Mouse (Mus musculus) CH12.LX (cell line): ENCODE measurements around the gene Jarid2. TPM values are rescaled to one million over a fixed set of nuclear protein-coding genes. Genes with fewer than 3 reads are reported as not detected.
A peak's percentile ranks its signal among the peaks of the same experiment; 100 is the strongest.

Experiments used
- DNase-seq: peaks from one replicate; pipeline ENCODE4 v3.0.0-alpha.2; 2013; ENCODE audit errors: extremely low read depth
- H3K27ac ChIP-seq: 2 replicates; pipeline ENCODE4 v1.5.1; 2012; ENCODE audit warnings: low read depth, mild to moderate bottlenecking, control low read depth, moderate library complexity; ENCODE audit not compliant: insufficient read depth
- H3K27me3 ChIP-seq: replicated peaks from 2 replicates; pipeline ENCODE3; 2012; ENCODE audit warnings: inconsistent platforms
- H3K36me3 ChIP-seq, 2 experiments: replicated peaks in 1 of 2; 2 replicates each; pipeline versions ENCODE3 to v1.6.1; 2012; ENCODE audit warnings: inconsistent platforms in 1 of 2, low read length in 1 of 2, mild to moderate bottlenecking in 1 of 2, mixed read lengths in 1 of 2, moderate library complexity in 1 of 2; ENCODE audit not compliant: control insufficient read depth in 1 of 2, insufficient read depth in 1 of 2
- H3K4me1 ChIP-seq, 2 experiments: 2 replicates each; pipeline ENCODE4 v1.6.1; 2012; ENCODE audit warnings: inconsistent platforms in 1 of 2, moderate library complexity in 1 of 2; ENCODE audit not compliant: insufficient read depth in 2 of 2, control insufficient read depth in 1 of 2
- H3K4me2 ChIP-seq: 2 replicates; pipeline ENCODE4 v1.6.1; 2012; ENCODE audit warnings: low read depth, mild to moderate bottlenecking, control low read depth; ENCODE audit not compliant: poor library complexity, insufficient read depth, severe bottlenecking
- H3K4me3 ChIP-seq, 3 experiments: fragments of 150-350 bp in 1 of 3; sonication (generic) in 1 of 3; replicated peaks in 1 of 3; 2 replicates each; pipeline versions ENCODE3 to v1.5.1; 2011 to 2012; ENCODE audit warnings: low read depth in 2 of 3, low read length in 2 of 3, mild to moderate bottlenecking in 2 of 3, moderate library complexity in 2 of 3, control low read depth in 1 of 3, improper control_type of control experiment in 1 of 3, inconsistent platforms in 1 of 3, mixed read lengths in 1 of 3; ENCODE audit not compliant: poor library complexity in 1 of 3
- H3K79me2 ChIP-seq: replicated peaks from 2 replicates; pipeline ENCODE4 v1.6.1; 2012; ENCODE audit warnings: mild to moderate bottlenecking, moderate library complexity; ENCODE audit not compliant: control insufficient read depth, poor library complexity, insufficient read depth, severe bottlenecking; ENCODE audit errors: extremely low read depth
- H3K9ac ChIP-seq: 2 replicates; pipeline ENCODE4 v1.6.1; 2012; ENCODE audit warnings: low read depth, mild to moderate bottlenecking, control low read depth, moderate library complexity; ENCODE audit not compliant: insufficient read depth
- H3K9me3 ChIP-seq: replicated peaks from 2 replicates; pipeline ENCODE3; 2012; ENCODE audit warnings: low read length, inconsistent platforms, mixed read lengths
- BHLHE40 ChIP-seq: IDR thresholded peaks from 2 replicates; pipeline ENCODE4 v1.6.1; 2011; ENCODE audit warnings: mild to moderate bottlenecking, low read depth, low read length, improper control_type of control experiment
- CHD1 ChIP-seq: IDR thresholded peaks from 2 replicates; pipeline ENCODE4 v1.6.1; 2012; ENCODE audit warnings: low read depth, low read length, improper control_type of control experiment, inconsistent platforms
- CTCF ChIP-seq, 2 experiments: IDR thresholded peaks in 1 of 2; conservative IDR thresholded peaks in 1 of 2; 2 replicates each; pipeline ENCODE4 v1.5.1; 2011 to 2012; ENCODE audit warnings: low read depth in 2 of 2, low read length in 2 of 2, improper control_type of control experiment in 1 of 2, inconsistent platforms in 1 of 2, mild to moderate bottlenecking in 1 of 2, moderate library complexity in 1 of 2
- E2F4 ChIP-seq: IDR thresholded peaks from 2 replicates; pipeline ENCODE4 v1.6.1; 2011; ENCODE audit warnings: low read depth, low read length, improper control_type of control experiment; ENCODE audit not compliant: insufficient replicate concordance
- ELF1 ChIP-seq: IDR thresholded peaks from 2 replicates; pipeline ENCODE4 v1.6.1; 2014; ENCODE audit warnings: low read depth, mild to moderate bottlenecking, inconsistent platforms, low read length, improper control_type of control experiment
- EP300 ChIP-seq: IDR thresholded peaks from 2 replicates; pipeline ENCODE4 v1.6.1; 2011; ENCODE audit warnings: low read length, improper control_type of control experiment
- ETS1 ChIP-seq: conservative IDR thresholded peaks from 2 replicates; pipeline ENCODE4 v1.6.1; 2012; ENCODE audit warnings: low read depth, mild to moderate bottlenecking, inconsistent platforms, low read length, improper control_type of control experiment, moderate library complexity
- GABPA ChIP-seq: IDR thresholded peaks from 2 replicates; pipeline ENCODE4 v1.6.1; 2012; ENCODE audit warnings: low read depth, low read length, improper control_type of control experiment, inconsistent platforms; ENCODE audit not compliant: insufficient replicate concordance
- HCFC1 ChIP-seq: IDR thresholded peaks from 2 replicates; pipeline ENCODE4 v1.6.1; 2012; ENCODE audit warnings: low read depth, mild to moderate bottlenecking, inconsistent platforms, low read length, improper control_type of control experiment
- JUN ChIP-seq: IDR thresholded peaks from 2 replicates; pipeline ENCODE4 v1.6.1; 2011; ENCODE audit warnings: low read depth, mild to moderate bottlenecking, low read length, improper control_type of control experiment, moderate library complexity; ENCODE audit not compliant: insufficient read depth
- JUND ChIP-seq: conservative IDR thresholded peaks from 2 replicates; pipeline ENCODE4 v1.6.1; 2011; ENCODE audit warnings: low read depth, low read length, improper control_type of control experiment
- KAT2A ChIP-seq: IDR thresholded peaks from 2 replicates; pipeline ENCODE4 v1.6.1; 2012; ENCODE audit warnings: low read length, improper control_type of control experiment, inconsistent platforms; ENCODE audit not compliant: insufficient replicate concordance
- MAFK ChIP-seq: IDR thresholded peaks from 2 replicates; pipeline ENCODE4 v1.6.1; 2011; ENCODE audit warnings: low read length, improper control_type of control experiment; ENCODE audit not compliant: insufficient replicate concordance
- MAX ChIP-seq: IDR thresholded peaks from 2 replicates; pipeline ENCODE4 v1.6.1; 2011; ENCODE audit warnings: low read length, improper control_type of control experiment
- MAZ ChIP-seq: IDR thresholded peaks from 2 replicates; pipeline ENCODE4 v1.6.1; 2012; ENCODE audit warnings: low read depth, mild to moderate bottlenecking, inconsistent platforms, low read length, improper control_type of control experiment, moderate library complexity
- MEF2A ChIP-seq: IDR thresholded peaks from 2 replicates; pipeline ENCODE4 v1.6.1; 2014; ENCODE audit warnings: low read depth, mild to moderate bottlenecking, inconsistent platforms, low read length, improper control_type of control experiment, borderline replicate concordance
- MYC ChIP-seq: IDR thresholded peaks from 2 replicates; pipeline ENCODE4 v1.6.1; 2011; ENCODE audit warnings: low read depth, mild to moderate bottlenecking, improper control_type of control experiment, low read length
- NELFE ChIP-seq: IDR thresholded peaks from 2 replicates; pipeline ENCODE4 v1.6.1; 2011; ENCODE audit warnings: low read depth, low read length, improper control_type of control experiment
- POLR2A ChIP-seq: IDR thresholded peaks from 2 replicates; pipeline ENCODE4 v1.6.1; 2011; ENCODE audit warnings: low read depth, mild to moderate bottlenecking, improper control_type of control experiment, low read length
- POLR2AphosphoS2 ChIP-seq: IDR thresholded peaks from 2 replicates; pipeline ENCODE4 v1.6.1; 2011; ENCODE audit warnings: low read depth, low read length, improper control_type of control experiment
- RAD21 ChIP-seq: IDR thresholded peaks from 2 replicates; pipeline ENCODE4 v1.6.1; 2011; ENCODE audit warnings: low read depth, mild to moderate bottlenecking, low read length, improper control_type of control experiment, moderate library complexity
- RCOR1 ChIP-seq: conservative IDR thresholded peaks from 2 replicates; pipeline ENCODE4 v1.6.1; 2012; ENCODE audit warnings: low read depth, mild to moderate bottlenecking, inconsistent platforms, low read length, improper control_type of control experiment
- TCF12 ChIP-seq: IDR thresholded peaks from 2 replicates; pipeline ENCODE4 v1.6.1; 2014; ENCODE audit warnings: low read depth, mild to moderate bottlenecking, inconsistent platforms, low read length, improper control_type of control experiment
- USF2 ChIP-seq: conservative IDR thresholded peaks from 2 replicates; pipeline ENCODE4 v1.6.1; 2011; ENCODE audit warnings: low read depth, low read length, improper control_type of control experiment
- ZMIZ1 ChIP-seq: IDR thresholded peaks from 2 replicates; pipeline ENCODE4 v1.6.1; 2012; ENCODE audit warnings: low read depth, mild to moderate bottlenecking, inconsistent platforms, low read length, improper control_type of control experiment
- ZNF384 ChIP-seq: IDR thresholded peaks from 2 replicates; pipeline ENCODE4 v1.6.1; 2012; ENCODE audit warnings: low read depth, low read length, improper control_type of control experiment, inconsistent platforms
- dilution Hi-C: fragments of 300-500 bp; cut with MboI; formaldehyde crosslinking; loops from 2 replicates; pipeline ENCODE4 v1.14.3; 2020; ENCODE audit warnings: low sequenced_read_pairs; ENCODE audit not compliant: extremely low pct_unique_long_range_greater_than_20kb, extremely low pct_ligation_motif_present
- in situ Hi-C: fragments of 300-500 bp; cut with MboI; formaldehyde crosslinking; loops from 3 replicates; pipeline ENCODE4 v1.14.3; 2019; ENCODE audit warnings: low sequenced_read_pairs, low pct_ligation_motif_present, low pct_unique_long_range_greater_than_20kb, mixed read lengths
- polyA plus RNA-seq: library from polyadenylated mRNA; unstranded; fragments of >175 nt; gene quantifications from 2 replicates; pipeline ENCODE4 v1.2.1, GENCODE M21; 2012; ENCODE audit warnings: low read depth; ENCODE audit not compliant: insufficient read length
- total RNA-seq, 2 experiments: library from RNA; depleted of rRNA; stranded (reverse); fragments of 300-350 nt in 1 of 2; fragments of >200 nt in 1 of 2; gene quantifications; 2 replicates each; pipeline ENCODE4 v1.2.3; 2012 to 2014

The Jarid2 gene
- total and polyA plus RNA-seq, 3 experiments, result 4.5 to 10.9 (median 7.8) TPM

DNA sequence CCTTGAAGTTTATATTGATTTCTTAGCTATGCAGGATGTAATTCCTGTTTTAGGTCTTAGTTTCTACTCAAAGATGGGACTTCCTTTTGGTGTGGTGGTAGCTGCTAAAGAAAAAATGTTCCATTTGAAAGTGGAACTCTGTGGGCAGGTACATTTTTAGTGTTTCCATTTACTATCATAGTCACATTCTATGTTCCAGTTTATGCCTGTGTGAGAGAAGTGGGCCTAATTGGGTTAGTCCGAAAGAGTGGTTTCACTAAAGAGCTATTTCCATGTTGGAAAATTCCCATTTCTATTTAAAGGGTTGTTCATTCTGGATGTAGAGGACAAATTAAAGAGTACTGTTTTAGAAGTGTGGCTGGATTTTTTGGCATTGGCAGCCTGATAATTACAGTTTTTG is 79.0 kb downstream of the Jarid2 start (continued):
- no peak for TF ChIP-seq MAZ
- TF ChIP-seq MAFK, result 0 out of 2 replicates have a peak, but pooled peaks have one; percentile 8
- no peak for TF ChIP-seq E2F4

DNA sequence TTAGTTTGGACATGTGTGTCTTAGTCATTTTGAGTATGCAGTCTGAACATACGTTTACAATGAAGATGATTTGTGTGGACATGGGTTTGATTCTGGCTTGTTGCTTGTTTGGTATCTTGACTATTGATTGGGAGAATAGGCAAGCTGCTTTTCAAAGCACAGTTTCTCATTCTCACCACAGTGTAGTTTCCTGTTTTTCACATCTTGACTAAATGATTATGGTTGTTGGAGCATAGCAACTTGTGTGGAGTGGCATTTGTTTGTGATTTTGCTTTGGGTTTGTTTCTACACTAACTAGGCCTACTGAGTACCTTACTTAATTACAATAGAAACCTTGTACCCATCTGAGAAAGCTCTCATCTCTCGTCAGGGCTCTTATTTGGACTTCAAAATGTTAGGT is 81.7 kb downstream of the Jarid2 start:
- in situ Hi-C loops (no loop called here), dilution Hi-C loops (no loop called here)
- H3K4me2 ChIP-seq, result no peak overlapping the region
- H3K36me3 ChIP-seq, result no peaks in the 10 kb centered on the region
- H3K4me1 ChIP-seq, result peaks cover 7 to 70% of the 10 kb centered on the region in 2 experiments
- H3K9ac ChIP-seq, result no peak overlapping the region
- H3K27ac ChIP-seq, result no peak overlapping the region
- no peak for DNase-seq
- H3K4me3 ChIP-seq, result no peak overlapping the region
- H3K9me3 ChIP-seq, result no peaks in the 10 kb centered on the region
- peaks cover 10% of the 10 kb centered on the region; the same call in 1 of the 2 replicates for H3K79me2 ChIP-seq
- H3K27me3 ChIP-seq, result no peaks in the 10 kb centered on the region
- no peak for TF ChIP-seq USF2
- TF ChIP-seq JUND, result no peak
- TF ChIP-seq NELFE, result no peak
- no peak for TF ChIP-seq CTCF (conservative IDR thresholded peaks at IDR 0.05 in 1 of 2, IDR thresholded peaks at IDR 0.05 in 1 of 2; ENCODE audit: low read depth in 2 of 2, low read length in 2 of 2)
- no peak for TF ChIP-seq RAD21
- no peak for TF ChIP-seq RCOR1
- no peak for TF ChIP-seq ZNF384
- no peak for TF ChIP-seq GABPA
- no peak for TF ChIP-seq MAZ
- TF ChIP-seq MAFK, result no peak
- TF ChIP-seq ETS1, result no peak
- no peak for TF ChIP-seq EP300
- TF ChIP-seq ZMIZ1, result no peak
- no peak for TF ChIP-seq MEF2A
- TF ChIP-seq, all 38 proteins: peak for 0

DNA sequence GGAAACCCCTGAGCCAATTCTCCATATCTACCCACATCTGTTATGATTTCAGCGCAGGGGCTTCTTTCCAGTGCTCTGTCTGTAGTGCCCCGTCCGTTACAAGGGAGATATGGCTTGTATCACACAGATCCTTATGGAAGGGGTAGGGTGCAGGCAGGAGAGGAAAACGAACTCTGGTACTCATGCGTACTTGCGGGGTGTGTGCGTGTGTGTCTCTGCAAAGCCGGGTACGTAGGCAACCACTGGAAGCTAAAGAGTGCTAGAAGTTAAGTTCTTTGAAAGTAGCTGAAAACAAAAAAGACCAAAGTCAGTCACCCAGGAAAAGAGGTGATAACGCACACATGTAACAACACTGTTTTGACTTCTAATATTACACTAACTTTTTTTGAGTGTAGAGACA is 82.3 kb downstream of the Jarid2 start:
- Histone ChIP-seq H3K9ac (no peak overlapping the region), H3K4me3 (no peak overlapping the region), H3K9me3 (no peaks in the 10 kb centered on the region), H3K4me1 (peaks cover 7 to 70% of the 10 kb centered on the region in 2 experiments), H3K79me2 (peaks cover 10% of the 10 kb centered on the region; the same call in 1 of the 2 replicates), H3K4me2 (no peak overlapping the region), H3K27me3 (no peaks in the 10 kb centered on the region), H3K27ac (no peak overlapping the region), H3K36me3 (no peaks in the 10 kb centered on the region)
- no peak for TF ChIP-seq GABPA
- TF ChIP-seq POLR2A, result no peak
- TF ChIP-seq JUN, result no peak
- TF ChIP-seq POLR2AphosphoS2, result no peak
- no peak for TF ChIP-seq TCF12
- no peak for TF ChIP-seq MAX
- TF ChIP-seq BHLHE40, result no peak
- TF ChIP-seq KAT2A, result no peak
- TF ChIP-seq MYC, result no peak
- no peak for TF ChIP-seq CHD1
- TF ChIP-seq ETS1, result no peak
- no peak for TF ChIP-seq ELF1
- TF ChIP-seq HCFC1, result no peak
- DNase-seq, result no peak
- dilution Hi-C loops (no loop called here), in situ Hi-C loops (no loop called here)
